Mouse (Mus musculus) frontal cortex, postnatal 14 days (tissue): ENCODE results near the gene Crabp2.

ENCODE experiments used
- DNase-seq, 2 experiments: peaks; one replicate each; pipeline ENCODE4 v3.0.0; 2022; ENCODE audit warnings: low spot score in 2 of 2

Crabp2 gene

GRCm38 (mm10) chr3:87958476-87958875 is 10.0 kb downstream of the Crabp2 start:
- no peak for DNase-seq

GRCm38 (mm10) chr3:87958967-87959366 is 10.5 kb downstream of the Crabp2 start:
- DNase-seq = no peak

- DNase-seq = no peak
Observed at GRCm38 (mm10) chr3:87959371-87959770, 10.9 kb downstream of the Crabp2 start.

- no peak for DNase-seq
Observed at GRCm38 (mm10) chr3:87960191-87960585, 11.7 kb downstream of the Crabp2 start.

GRCm38 (mm10) chr3:87960586-87961191 is 12.2 kb downstream of the Crabp2 start:
- peak; percentile 75 to 77 for DNase-seq

- peak in 1 of 2 experiments; percentile 59 for DNase-seq
Observed at GRCm38 (mm10) chr3:87970184-87970938, 21.9 kb downstream of the Crabp2 start.

- no peak for DNase-seq
Observed at GRCm38 (mm10) chr3:87970939-87971488, 22.5 kb downstream of the Crabp2 start, which contains the start of gene Nes. TSS of gene Nes (plus strand) at chr3:87971078.

- no peak for DNase-seq
Observed at GRCm38 (mm10) chr3:87971489-87972202, 23.2 kb downstream of the Crabp2 start.

- DNase-seq = no peak
Observed at GRCm38 (mm10) chr3:87972203-87972664, 23.8 kb downstream of the Crabp2 start.

GRCm38 (mm10) chr3:87972776-87973175 is 24.3 kb downstream of the Crabp2 start:
- DNase-seq = no peak

GRCm38 (mm10) chr3:87973593-87974380 is 25.3 kb downstream of the Crabp2 start:
- DNase-seq = no peak

GRCm38 (mm10) chr3:87974381-87974987 is 26.0 kb downstream of the Crabp2 start:
- DNase-seq = no peak

- DNase-seq = no peak
Observed at GRCm38 (mm10) chr3:87979493-87979892, 31.0 kb downstream of the Crabp2 start.

- no peak for DNase-seq
Observed at GRCm38 (mm10) chr3:87980085-87980484, 31.6 kb downstream of the Crabp2 start.

- DNase-seq = no peak
Observed at GRCm38 (mm10) chr3:87980728-87981127, 32.3 kb downstream of the Crabp2 start.

GRCm38 (mm10) chr3:87981214-87981760 is 32.8 kb downstream of the Crabp2 start:
- no peak for DNase-seq

GRCm38 (mm10) chr3:87981894-87982835 is 33.7 kb downstream of the Crabp2 start:
- no peak for DNase-seq

- no peak for DNase-seq
Observed at GRCm38 (mm10) chr3:87982836-87983601, 34.6 kb downstream of the Crabp2 start.

- DNase-seq = no peak
Observed at GRCm38 (mm10) chr3:87983627-87984026, 35.2 kb downstream of the Crabp2 start.
